In genomic region chr7:97416906-97417777, GRCm38 (mm10) we compare ENCODE assay signal across 9 mouse cellular contexts. TPM values are rescaled to one million over a fixed set of nuclear protein-coding genes. Genes with fewer than 3 reads are reported as not detected.
DNase-seq lines count a peak whose midpoint lies in the region; ATAC-seq lines count a peak whose summit lies in the region.
"Had no signal": no experiment of that assay in that cellular context is flagged by ENCODE, and none has a peak within 500 bp of the region (broad histone marks: within the 10 kb centered on the region; RNA-seq: fewer than 3 reads in every experiment).

Gene Thrsp (minus strand): TSS chr7:97417730.

- H3K4me2 ChIP-seq in forebrain, embryonic 12.5 days, result no peak within 1 kb of the TSS
- peak within 1 kb of the TSS; percentile 46 for H3K4me2 ChIP-seq in heart, embryonic 15.5 days
- H3K4me2 ChIP-seq: embryonic facial prominence, embryonic 15.5 days had no signal

- H3K9ac ChIP-seq in forebrain, embryonic 12.5 days, result no peak within 1 kb of the TSS
- no peak within 1 kb of the TSS; the same call in 1 of the 2 replicates for H3K9ac ChIP-seq in heart, embryonic 15.5 days
- H3K9ac ChIP-seq: embryonic facial prominence, embryonic 15.5 days had no signal

- peak; percentile 41; the same call in 1 of the 2 replicates for ATAC-seq in forebrain, embryonic 12.5 days (ENCODE audit: low FRiP score)
- ATAC-seq in heart, embryonic 15.5 days (replicated peaks; ENCODE audit: insufficient number of reproducible peaks, insufficient read depth, low FRiP score, low read depth), result peak; percentile 27; the same call in 1 of the 2 replicates

- peaks cover 4% of the 10 kb centered on the region; the same call in 1 of the 2 replicates for H3K27me3 ChIP-seq in forebrain, embryonic 12.5 days
- no peaks in the 10 kb centered on the region for H3K27me3 ChIP-seq in forebrain, embryonic 10.5 days (ENCODE audit: poor library complexity, severe bottlenecking)
- no peaks in the 10 kb centered on the region for H3K27me3 ChIP-seq in heart, embryonic 15.5 days
- H3K27me3 ChIP-seq: embryonic facial prominence, embryonic 15.5 days had no signal

- DNase-seq in forebrain, embryonic 10.5 days (ENCODE audit: extremely low spot score, low spot score), result no peak
- peak; percentile 74 for DNase-seq in ZHBTc4 (ENCODE audit: low read depth, low spot score)
- DNase-seq in cerebellum, postnatal 4 days (ENCODE audit: low spot score in 2 of 2), result peak; percentile 35 to 75
- DNase-seq in layer of hippocampus, postnatal 10 days (ENCODE audit: low spot score in 2 of 2), result peak; percentile 77 to 82
- peak; percentile 42 for DNase-seq in retina, adult 2 months (ENCODE audit: low read depth, low spot score)
- no peak for DNase-seq in thymus, postnatal 10 days (ENCODE audit: low spot score in 2 of 2)

- H3K9me3 ChIP-seq in forebrain, embryonic 12.5 days, result no peaks in the 10 kb centered on the region
- H3K9me3 ChIP-seq in forebrain, embryonic 10.5 days, result no peaks in the 10 kb centered on the region
- H3K9me3 ChIP-seq in heart, embryonic 15.5 days (replicated peaks), result no peaks in the 10 kb centered on the region
- H3K9me3 ChIP-seq: embryonic facial prominence, embryonic 15.5 days had no signal

- no peak within 1 kb of the TSS for H3K4me3 ChIP-seq in forebrain, embryonic 12.5 days (replicated peaks)
- H3K4me3 ChIP-seq in forebrain, embryonic 10.5 days, result no peak within 1 kb of the TSS
- H3K4me3 ChIP-seq in heart, embryonic 15.5 days, result no peak within 1 kb of the TSS
- H3K4me3 ChIP-seq: embryonic facial prominence, embryonic 15.5 days had no signal

- no peaks in the 10 kb centered on the region for H3K4me1 ChIP-seq in forebrain, embryonic 12.5 days
- H3K4me1 ChIP-seq in forebrain, embryonic 10.5 days, result peaks cover 5% of the 10 kb centered on the region; the same call in 1 of the 2 replicates
- H3K4me1 ChIP-seq in heart, embryonic 15.5 days (replicated peaks), result peaks cover 28% of the 10 kb centered on the region
- H3K4me1 ChIP-seq: embryonic facial prominence, embryonic 15.5 days had no signal

- WGBS in forebrain, embryonic 12.5 days, result 81% methylated on average over 25 of the region's 25 CpGs
- 85% methylated on average over 25 of the region's 25 CpGs for WGBS in forebrain, embryonic 10.5 days
- WGBS in heart, embryonic 15.5 days, result 62% methylated on average over 25 of the region's 25 CpGs

- no peak within 1 kb of the TSS for H3K27ac ChIP-seq in forebrain, embryonic 12.5 days
- no peak within 1 kb of the TSS for H3K27ac ChIP-seq in forebrain, embryonic 10.5 days
- peak within 1 kb of the TSS; percentile 28 for H3K27ac ChIP-seq in heart, embryonic 15.5 days
- H3K27ac ChIP-seq: embryonic facial prominence, embryonic 15.5 days had no signal

- H3K36me3 ChIP-seq in forebrain, embryonic 12.5 days (replicated peaks), result peaks cover 7% of the 10 kb centered on the region; the same call in 1 of the 2 replicates
- H3K36me3 ChIP-seq in forebrain, embryonic 10.5 days (replicated peaks), result peaks cover 10% of the 10 kb centered on the region
- H3K36me3 ChIP-seq in heart, embryonic 15.5 days, result no peaks in the 10 kb centered on the region

RNA-seq across cellular contexts. Expression of gene Thrsp, which starts in this region (rescaled TPM):
- polyA plus RNA-seq in forebrain, embryonic 12.5 days (2016; fragmentation: Nextera tagmentation; extraction: Ambion mirVana), result 0.34 and 0.50 TPM in 2 replicates
- 0.23 and 0.32 TPM in 2 replicates for polyA plus RNA-seq in forebrain, embryonic 10.5 days (2016; fragmentation: Nextera tagmentation; extraction: Ambion mirVana)
- 0.82 and 1.1 TPM in 2 replicates for polyA plus RNA-seq in heart, embryonic 15.5 days (2015; fragmentation: Nextera tagmentation; extraction: Ambion mirVana)
- total RNA-seq in layer of hippocampus, postnatal 10 days (2021), result 10 to 100 TPM; 16.9 to 19.7 TPM

Comparison
In these comparisons a context has a peak if more than half of its experiments do, and no peak if none do; other contexts are left out.
1. Peak in ATAC-seq in forebrain, embryonic 12.5 days; RNA of the gene not detected or under 1 TPM.
2. DNase-seq: peak in ZHBTc4 (single experiment), cerebellum, postnatal 4 days (2 of 2), layer of hippocampus, postnatal 10 days (2 of 2) and retina, adult 2 months (single experiment); none in forebrain, embryonic 10.5 days (single experiment) and thymus, postnatal 10 days (0 of 2).